Mouse (Mus musculus): ENCODE measurements around the gene Gdpd1. TPM values are rescaled to one million over a fixed set of nuclear protein-coding genes. Genes with fewer than 3 reads are reported as not detected.
"Not testable (repeated sequence)": the region's sequence is repeated elsewhere in the genome, so short reads cannot be mapped to it uniquely, and the experiment has no call there.

Gdpd1 gene
- polyA plus RNA-seq, 1 experiment from 2014 or later = 195 TPM

DNA sequence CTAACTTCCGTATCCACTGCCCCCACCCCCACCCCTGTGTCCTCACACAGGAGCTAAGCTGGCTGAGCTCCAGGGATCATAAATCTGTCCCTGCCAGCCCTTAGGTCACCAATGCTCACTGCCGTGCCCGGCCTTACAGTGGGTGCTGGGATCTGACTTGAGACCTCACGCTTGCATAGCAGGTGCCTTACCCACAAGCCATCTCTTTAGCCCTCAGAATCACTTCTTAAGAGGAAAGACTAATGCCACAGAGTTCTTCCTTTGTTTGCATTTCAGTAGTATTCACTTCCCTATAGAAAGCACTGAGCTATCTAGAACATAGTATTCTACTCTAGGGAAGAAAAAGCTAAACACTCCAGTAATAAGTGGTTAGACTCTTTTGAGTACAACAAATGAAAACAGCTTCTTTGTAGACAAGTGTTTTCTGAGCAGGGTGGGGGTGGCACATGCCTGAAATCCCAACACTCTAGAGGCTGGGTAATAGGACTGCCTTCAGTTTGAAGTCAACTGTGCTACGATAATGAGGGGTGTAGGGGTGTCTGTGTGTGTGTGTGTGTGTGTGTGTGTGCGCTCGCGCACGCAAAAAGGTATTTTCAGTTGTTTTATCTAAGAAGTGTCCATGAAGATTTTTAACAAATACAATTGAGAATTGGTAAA lies 34.4 kb downstream of the Gdpd1 start:
- ATAC-seq = no peak
- Histone ChIP-seq H3K27ac (ENCODE audit: low read length) (no peak overlapping the region), H3K27me3 (replicated peaks; ENCODE audit: control insufficient read depth, insufficient read depth, low read length) (no peaks in the 10 kb centered on the region), H3K4me2 (ENCODE audit: low read length) (no peak overlapping the region), H3K9me3 (ENCODE audit: control insufficient read depth, low read length) (no peaks in the 10 kb centered on the region), H3K36me3 (ENCODE audit: control insufficient read depth, insufficient read depth) (peaks cover 58% of the 10 kb centered on the region), H3K4me1 (replicated peaks; ENCODE audit: control insufficient read depth, insufficient read depth, low read length) (no peaks in the 10 kb centered on the region), H3K9ac (replicated peaks; ENCODE audit: low read depth, low read length) (no peak overlapping the region), H3K4me3 (replicated peaks; ENCODE audit: low read length) (no peak overlapping the region)
- 88% methylated on average over 9 of the region's 9 CpGs for WGBS

DNA sequence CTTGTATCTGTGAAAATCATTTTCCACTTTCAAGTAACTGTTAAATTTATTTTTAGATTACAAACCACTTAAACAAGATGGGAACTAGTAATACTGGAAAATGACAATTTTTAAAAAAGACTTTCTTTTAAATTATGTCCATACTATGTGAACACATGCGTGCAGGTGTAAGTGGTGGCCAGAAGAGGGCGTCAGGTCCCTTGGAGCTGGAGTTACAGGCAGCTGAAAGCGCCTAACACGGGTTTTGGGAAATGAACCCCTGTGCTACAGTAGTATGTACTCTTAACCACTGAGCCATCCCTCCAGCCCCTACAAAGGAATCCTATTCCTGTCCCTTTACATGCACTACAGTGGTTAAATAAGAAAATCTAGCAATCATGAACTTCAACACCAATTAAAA lies 37.7 kb downstream of the Gdpd1 start:
- ATAC-seq = no peak
- Histone ChIP-seq H3K9me3 (ENCODE audit: control insufficient read depth, low read length) (no peaks in the 10 kb centered on the region), H3K4me1 (replicated peaks; ENCODE audit: control insufficient read depth, insufficient read depth, low read length) (no peaks in the 10 kb centered on the region), H3K36me3 (ENCODE audit: control insufficient read depth, insufficient read depth) (peaks cover 52% of the 10 kb centered on the region), H3K4me2 (ENCODE audit: low read length) (no peak overlapping the region), H3K27ac (ENCODE audit: low read length) (no peak overlapping the region), H3K4me3 (replicated peaks; ENCODE audit: low read length) (no peak overlapping the region), H3K27me3 (replicated peaks; ENCODE audit: control insufficient read depth, insufficient read depth, low read length) (no peaks in the 10 kb centered on the region), H3K9ac (replicated peaks; ENCODE audit: low read depth, low read length) (no peak overlapping the region)
- 69% methylated on average over 4 of the region's 4 CpGs for WGBS

DNA sequence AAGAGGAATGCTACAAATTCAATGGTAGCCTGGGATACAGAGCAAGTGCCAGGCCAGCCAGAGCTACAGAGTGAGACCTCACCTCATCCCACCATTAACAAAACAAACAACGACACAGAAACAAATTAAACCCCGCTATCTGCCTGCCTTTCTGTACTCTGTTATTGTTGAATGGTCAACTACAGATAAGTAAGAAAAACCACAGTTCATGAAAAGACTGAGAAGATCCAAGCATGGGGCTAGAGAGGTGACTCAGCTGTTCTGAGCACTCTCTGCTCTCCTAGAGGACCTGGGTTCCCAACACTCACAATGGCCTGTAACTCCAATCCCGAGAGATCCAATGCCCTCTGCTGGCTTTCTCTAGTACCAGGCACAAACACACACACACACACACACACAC lies 45.6 kb downstream of the Gdpd1 start:
- no peak overlapping the region for H3K27ac ChIP-seq (ENCODE audit: low read length)
- H3K4me2 ChIP-seq (ENCODE audit: low read length) = no peak overlapping the region
- H3K4me1 ChIP-seq (replicated peaks; ENCODE audit: control insufficient read depth, insufficient read depth, low read length) = no peaks in the 10 kb centered on the region
- 88% methylated on average over 3 of the region's 3 CpGs for WGBS
- no peaks in the 10 kb centered on the region for H3K27me3 ChIP-seq (replicated peaks; ENCODE audit: control insufficient read depth, insufficient read depth, low read length)
- no peak overlapping the region for H3K4me3 ChIP-seq (replicated peaks; ENCODE audit: low read length)
- H3K36me3 ChIP-seq (ENCODE audit: control insufficient read depth, insufficient read depth) = peaks cover 5% of the 10 kb centered on the region; the same call in 1 of the 2 replicates
- ATAC-seq = no peak
- no peaks in the 10 kb centered on the region for H3K9me3 ChIP-seq (ENCODE audit: control insufficient read depth, low read length)
- H3K9ac ChIP-seq (replicated peaks; ENCODE audit: low read depth, low read length) = no peak overlapping the region

DNA sequence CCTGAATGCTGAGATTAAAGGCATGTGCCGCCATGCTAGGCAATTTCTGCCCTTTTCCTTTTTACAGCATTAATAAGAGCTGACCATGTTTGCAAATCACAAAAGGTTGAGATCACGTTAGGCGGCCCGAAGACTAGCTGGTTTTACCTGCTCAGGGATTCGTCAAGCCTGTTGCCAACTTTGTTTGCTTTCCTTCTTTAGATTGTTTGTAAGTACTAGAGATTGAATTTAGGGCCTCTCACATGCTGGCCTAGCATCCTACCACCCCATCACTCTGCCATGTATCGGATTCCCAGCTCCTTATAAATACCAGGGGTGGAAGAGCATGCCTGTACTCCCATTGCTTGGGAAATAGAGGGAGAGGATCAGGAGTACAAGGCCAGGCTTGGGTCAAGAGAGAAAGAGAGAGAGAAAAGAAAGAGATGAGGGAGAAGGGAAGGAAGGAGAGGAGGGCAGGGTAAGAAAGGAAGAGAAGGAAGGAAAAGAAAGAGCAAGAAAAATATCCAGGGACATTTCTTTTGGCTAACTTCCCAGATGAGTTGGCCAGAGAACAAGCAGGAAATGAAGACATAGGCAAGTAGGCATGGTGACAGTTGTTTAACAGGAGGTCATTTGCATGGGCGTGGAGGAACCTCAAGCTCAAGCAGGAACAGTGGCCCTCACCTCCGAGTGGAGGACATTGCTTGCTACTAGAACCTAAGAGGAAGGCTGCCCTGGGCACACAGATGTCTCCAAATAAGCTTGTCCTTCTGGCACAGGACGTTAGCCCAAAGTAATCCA lies 47.6 kb downstream of the Gdpd1 start:
- no peak overlapping the region for H3K9ac ChIP-seq (replicated peaks; ENCODE audit: low read depth, low read length)

DNA sequence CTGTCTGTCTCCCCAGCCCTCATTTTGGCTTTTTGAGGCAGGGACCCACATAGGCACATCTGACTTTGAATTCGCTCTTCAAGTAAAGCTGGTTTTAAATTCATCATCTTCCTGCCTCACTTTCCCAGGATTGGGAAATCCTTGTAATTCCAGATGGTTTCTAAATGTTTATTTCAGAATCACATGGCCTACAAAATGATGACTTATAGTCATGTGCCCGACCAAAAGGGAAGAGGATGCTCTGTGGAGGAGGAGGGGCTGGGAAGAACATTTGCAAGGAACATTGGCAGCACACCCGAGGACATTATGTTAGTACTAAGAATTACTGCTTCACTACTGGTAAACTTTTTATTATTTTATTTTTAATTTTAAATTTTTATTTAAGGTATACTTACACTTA lies 48.5 kb downstream of the Gdpd1 start:
- H3K9ac ChIP-seq (replicated peaks; ENCODE audit: low read depth, low read length) = no peak overlapping the region
- 76% methylated on average over 3 of the region's 3 CpGs for WGBS

More for the DNA sequence above, 47.6 kb downstream of the Gdpd1 start:
- Histone ChIP-seq H3K9me3 (ENCODE audit: control insufficient read depth, low read length) (no peaks in the 10 kb centered on the region), H3K36me3 (ENCODE audit: control insufficient read depth, insufficient read depth) (no peaks in the 10 kb centered on the region), H3K4me2 (ENCODE audit: low read length) (no peak overlapping the region), H3K27ac (ENCODE audit: low read length) (no peak overlapping the region), H3K4me1 (replicated peaks; ENCODE audit: control insufficient read depth, insufficient read depth, low read length) (no peaks in the 10 kb centered on the region), H3K27me3 (replicated peaks; ENCODE audit: control insufficient read depth, insufficient read depth, low read length) (no peaks in the 10 kb centered on the region), H3K4me3 (replicated peaks; ENCODE audit: low read length) (no peak overlapping the region)
- WGBS = 83% methylated on average over 9 of the region's 9 CpGs
- no peak for ATAC-seq

DNA sequence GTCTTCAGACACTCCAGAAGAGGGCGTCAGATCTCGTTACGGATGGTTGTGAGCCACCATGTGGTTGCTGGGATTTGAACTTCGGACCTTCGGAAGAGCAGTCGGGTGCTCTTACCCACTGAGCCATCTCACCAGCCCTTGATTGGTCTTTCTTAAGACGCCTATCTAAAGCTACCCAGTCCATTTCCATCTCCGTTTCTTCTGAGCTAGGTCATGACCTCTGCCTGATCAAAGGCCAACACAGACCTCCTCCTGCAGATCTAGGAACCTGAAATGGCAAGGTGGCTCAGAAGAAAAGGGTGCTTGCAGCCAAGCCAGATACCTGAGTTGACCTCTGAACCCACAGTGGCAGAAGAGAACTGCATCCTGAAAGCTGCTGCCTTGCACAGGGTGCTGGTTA lies 50.6 kb downstream of the Gdpd1 start:
- not testable (repeated sequence) for H3K27ac ChIP-seq (ENCODE audit: low read length); H3K4me1 ChIP-seq (replicated peaks; ENCODE audit: control insufficient read depth, insufficient read depth, low read length); H3K9me3 ChIP-seq (ENCODE audit: control insufficient read depth, low read length); H3K9ac ChIP-seq (replicated peaks; ENCODE audit: low read depth, low read length); H3K4me3 ChIP-seq (replicated peaks; ENCODE audit: low read length); ATAC-seq; H3K4me2 ChIP-seq (ENCODE audit: low read length); H3K36me3 ChIP-seq (ENCODE audit: control insufficient read depth, insufficient read depth); H3K27me3 ChIP-seq (replicated peaks; ENCODE audit: control insufficient read depth, insufficient read depth, low read length)
- 63% methylated on average over 8 of the region's 8 CpGs for WGBS

More for the DNA sequence above, 48.5 kb downstream of the Gdpd1 start:
- no peaks in the 10 kb centered on the region for H3K36me3 ChIP-seq (ENCODE audit: control insufficient read depth, insufficient read depth)
- H3K4me2 ChIP-seq (ENCODE audit: low read length) = no peak overlapping the region
- no peak overlapping the region for H3K27ac ChIP-seq (ENCODE audit: low read length)
- no peaks in the 10 kb centered on the region for H3K27me3 ChIP-seq (replicated peaks; ENCODE audit: control insufficient read depth, insufficient read depth, low read length)
- H3K9me3 ChIP-seq (ENCODE audit: control insufficient read depth, low read length) = no peaks in the 10 kb centered on the region
- ATAC-seq = no peak
- H3K4me3 ChIP-seq (replicated peaks; ENCODE audit: low read length) = no peak overlapping the region
- H3K4me1 ChIP-seq (replicated peaks; ENCODE audit: control insufficient read depth, insufficient read depth, low read length) = no peaks in the 10 kb centered on the region

DNA sequence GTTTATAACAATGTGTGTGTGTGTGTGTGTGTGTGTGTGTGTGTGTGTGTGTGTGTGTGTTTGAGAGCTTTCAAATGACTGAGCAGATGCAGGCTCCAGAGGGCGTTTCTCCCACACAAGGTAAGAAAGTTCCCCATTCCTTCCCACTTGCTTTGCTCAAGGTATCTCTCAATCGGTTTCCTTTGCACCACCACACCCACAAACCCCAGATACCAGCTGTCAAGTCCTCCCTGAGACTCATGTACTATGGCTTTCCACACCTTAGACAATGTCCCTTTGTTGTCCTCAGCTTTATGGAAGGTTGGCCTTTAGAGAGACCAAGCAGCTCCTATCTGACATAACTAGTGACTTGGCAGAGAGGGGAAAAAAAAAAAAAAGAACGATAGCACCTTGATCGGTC lies 51.1 kb downstream of the Gdpd1 start:
- Histone ChIP-seq H3K9me3 (ENCODE audit: control insufficient read depth, low read length) (no peaks in the 10 kb centered on the region), H3K27ac (ENCODE audit: low read length) (no peak overlapping the region), H3K4me2 (ENCODE audit: low read length) (no peak overlapping the region), H3K4me3 (replicated peaks; ENCODE audit: low read length) (no peak overlapping the region), H3K9ac (replicated peaks; ENCODE audit: low read depth, low read length) (no peak overlapping the region), H3K27me3 (replicated peaks; ENCODE audit: control insufficient read depth, insufficient read depth, low read length) (no peaks in the 10 kb centered on the region), H3K36me3 (ENCODE audit: control insufficient read depth, insufficient read depth) (no peaks in the 10 kb centered on the region), H3K4me1 (replicated peaks; ENCODE audit: control insufficient read depth, insufficient read depth, low read length) (no peaks in the 10 kb centered on the region)
- 85% methylated on average over 4 of the region's 4 CpGs for WGBS
- ATAC-seq = no peak

DNA sequence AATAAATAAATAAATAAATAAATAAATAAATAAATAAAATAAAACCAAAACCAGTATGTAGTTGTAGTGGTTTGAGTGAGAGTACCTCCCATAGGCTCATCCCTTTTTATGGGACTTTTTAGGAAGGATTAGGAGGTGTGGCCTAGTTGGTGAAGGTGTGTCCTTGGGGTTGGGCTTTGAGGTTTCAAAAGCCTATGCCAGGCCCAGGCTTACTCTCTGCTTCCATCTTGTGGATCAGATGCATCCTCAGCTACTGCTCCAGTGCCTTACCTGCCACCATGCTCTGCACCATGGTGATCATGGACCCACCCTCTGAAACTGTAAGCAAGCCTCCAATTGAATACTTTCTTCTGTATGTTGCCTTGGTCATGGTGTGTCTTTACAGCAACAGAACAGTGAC lies 52.3 kb downstream of the Gdpd1 start:
- ATAC-seq = no peak
- H3K4me3 ChIP-seq (replicated peaks; ENCODE audit: low read length) = no peak overlapping the region

DNA sequence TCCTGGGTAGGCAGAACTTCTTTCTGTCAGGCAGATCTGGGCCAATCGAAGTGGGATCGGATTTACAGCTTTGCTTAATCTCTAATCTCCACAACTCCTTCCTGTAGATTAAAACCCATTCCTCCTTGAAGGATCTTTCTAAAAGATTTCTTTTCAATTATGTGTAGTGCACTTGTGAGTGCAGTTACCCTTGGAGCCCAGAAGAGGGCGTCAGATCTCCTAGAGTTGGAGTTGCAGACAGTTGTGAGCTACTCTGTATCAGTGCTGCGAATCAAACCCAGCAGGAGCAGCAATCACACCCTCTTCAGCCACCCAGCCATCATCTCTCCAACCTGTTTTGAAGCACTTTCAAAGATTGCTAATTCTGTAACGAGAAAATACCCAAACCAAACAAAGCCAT lies 53.4 kb downstream of the Gdpd1 start:
- H3K9ac ChIP-seq (replicated peaks; ENCODE audit: low read depth, low read length) = no peak overlapping the region
- no peak overlapping the region for H3K4me3 ChIP-seq (replicated peaks; ENCODE audit: low read length)
- H3K4me2 ChIP-seq (ENCODE audit: low read length) = no peak overlapping the region
- no peaks in the 10 kb centered on the region for H3K9me3 ChIP-seq (ENCODE audit: control insufficient read depth, low read length)
- H3K27ac ChIP-seq (ENCODE audit: low read length) = no peak overlapping the region
- no peaks in the 10 kb centered on the region for H3K27me3 ChIP-seq (replicated peaks; ENCODE audit: control insufficient read depth, insufficient read depth, low read length)
- WGBS = 84% methylated on average over 5 of the region's 5 CpGs
- H3K4me1 ChIP-seq (replicated peaks; ENCODE audit: control insufficient read depth, insufficient read depth, low read length) = no peaks in the 10 kb centered on the region
- ATAC-seq = no peak
- no peaks in the 10 kb centered on the region for H3K36me3 ChIP-seq (ENCODE audit: control insufficient read depth, insufficient read depth)

More for the DNA sequence above, 52.3 kb downstream of the Gdpd1 start:
- Histone ChIP-seq H3K4me1 (replicated peaks; ENCODE audit: control insufficient read depth, insufficient read depth, low read length) (no peaks in the 10 kb centered on the region), H3K36me3 (ENCODE audit: control insufficient read depth, insufficient read depth) (no peaks in the 10 kb centered on the region), H3K27ac (ENCODE audit: low read length) (no peak overlapping the region), H3K9ac (replicated peaks; ENCODE audit: low read depth, low read length) (no peak overlapping the region), H3K4me2 (ENCODE audit: low read length) (no peak overlapping the region), H3K9me3 (ENCODE audit: control insufficient read depth, low read length) (no peaks in the 10 kb centered on the region), H3K27me3 (replicated peaks; ENCODE audit: control insufficient read depth, insufficient read depth, low read length) (no peaks in the 10 kb centered on the region)
